8 mouse cellular contexts compared by ENCODE assay signal in the genomic region with DNA sequence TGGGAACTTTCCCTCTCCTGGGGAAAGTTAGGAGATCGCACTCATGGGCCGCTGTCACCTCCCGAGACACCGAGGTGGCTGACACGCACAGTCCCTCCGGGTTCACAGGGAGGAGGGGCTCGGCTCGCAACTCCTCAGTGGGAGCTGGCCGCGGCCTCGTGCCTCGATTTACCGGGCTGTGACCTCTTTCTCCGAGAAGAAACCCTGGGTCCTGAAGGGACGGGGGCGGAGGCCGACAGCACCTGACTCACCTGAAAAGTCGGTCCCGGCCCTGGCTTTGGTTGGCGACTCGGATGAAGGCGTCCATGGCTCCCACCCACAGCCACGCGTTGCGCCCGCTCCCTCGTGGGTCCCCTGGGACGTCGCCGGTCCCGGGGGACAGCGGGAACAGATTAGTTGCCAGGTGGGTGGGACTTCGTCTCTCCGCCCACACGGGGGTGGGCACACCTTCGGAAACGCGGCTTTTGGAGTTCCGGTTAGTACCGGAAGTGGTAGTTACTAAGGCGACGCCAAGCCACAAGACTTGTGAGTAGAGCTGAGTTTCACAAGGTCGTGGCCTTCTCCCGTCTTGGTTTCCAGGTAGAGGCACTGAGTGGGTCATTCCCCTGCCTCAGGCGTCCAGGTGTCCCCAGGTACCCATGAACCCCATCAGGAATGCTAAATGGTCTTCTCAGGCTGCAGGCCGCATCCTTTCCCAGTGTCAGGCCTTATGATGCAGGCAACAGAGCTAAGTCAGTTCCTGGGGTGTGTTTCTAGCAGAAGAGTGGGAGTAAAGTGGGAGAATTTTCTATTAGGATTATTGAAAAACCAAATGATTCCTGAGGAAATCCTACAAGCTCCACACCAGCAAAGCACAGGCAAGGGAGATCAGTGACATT. TPM values are rescaled to one million over a fixed set of nuclear protein-coding genes. Genes with fewer than 3 reads are reported as not detected.
A peak's percentile ranks its signal among the peaks of the same experiment; 100 is the strongest.
DNase-seq lines count a peak whose midpoint lies in the region; ATAC-seq lines count a peak whose summit lies in the region.

A gene (minus strand): TSS at position 473 of the 878 bp plus-strand sequence.
A gene (plus strand): TSS at position 505 of the 878 bp plus-strand sequence.

- peak within 1 kb of the TSS; percentile 98 for H3K4me2 ChIP-seq in intestine, embryonic 14.5 days (ENCODE audit: low read length)

- H3K27me3 ChIP-seq in intestine, embryonic 14.5 days (replicated peaks; ENCODE audit: control insufficient read depth, insufficient read depth, low read length): no peaks in the 10 kb centered on the region

- WGBS in intestine, embryonic 14.5 days: 3% methylated on average over 46 of the region's 46 CpGs

- intact Hi-C loops in left cerebral cortex, postnatal 10 days (cut with DNase I): no loop called here

- H3K4me1 ChIP-seq in intestine, embryonic 14.5 days (replicated peaks; ENCODE audit: control insufficient read depth, insufficient read depth, low read length): peaks cover 6% of the 10 kb centered on the region

- H3K36me3 ChIP-seq in intestine, embryonic 14.5 days (ENCODE audit: control insufficient read depth, insufficient read depth, low read length): no peaks in the 10 kb centered on the region

- H3K9me3 ChIP-seq in intestine, embryonic 14.5 days (ENCODE audit: control insufficient read depth, low read length): no peaks in the 10 kb centered on the region

- peak within 1 kb of the TSS; percentile 55 for H3K9ac ChIP-seq in intestine, embryonic 14.5 days (ENCODE audit: low read length)

- DNase-seq in adrenal gland, adult 8-10 months: peak; percentile 85
- peak; percentile 66 for DNase-seq in embryo, embryonic 11.5 days (ENCODE audit: low read depth, low spot score)
- peak; percentile 65 for DNase-seq in gastrocnemius, postnatal 25 days
- DNase-seq in intestine, embryonic 14.5 days (ENCODE audit: low spot score): peak; percentile 81
- DNase-seq in left cerebral cortex, postnatal 10 days (ENCODE audit: extremely low spot score in 1 of 2, low spot score in 2 of 2): peak; percentile 79 to 84
- peak; percentile 87 to 90 for DNase-seq in right cerebral cortex, postnatal 10 days (ENCODE audit: low spot score in 2 of 2)
- peak; percentile 63 to 82 for DNase-seq in urinary bladder, postnatal 36 days (ENCODE audit: low spot score in 2 of 2)

- peak; percentile 88 for ATAC-seq in intestine, embryonic 14.5 days (replicated peaks; ENCODE audit: low FRiP score, low TSS enrichment, low read depth)
- peak; percentile 95 for ATAC-seq in megakaryocyte progenitor cell, adult 5-6 weeks (replicated peaks; ENCODE audit: poor library complexity)

- H3K4me3 ChIP-seq in intestine, embryonic 14.5 days (ENCODE audit: low read depth, low read length): peak within 1 kb of the TSS; percentile 52

- no peak within 1 kb of the TSS for H3K27ac ChIP-seq in intestine, embryonic 14.5 days (ENCODE audit: low read depth)

RNA-seq across cellular contexts. Expression of the first gene that starts in this region (rescaled TPM):
- 10 to 100 TPM; 52.5 to 60.1 (median 54.5) TPM for total RNA-seq in adrenal gland, adult 8-10 months (2022)
- 10 to 100 TPM in 1 of 2 experiments, 1 to 10 TPM in 1; 8.8 to 11.8 TPM for total RNA-seq in gastrocnemius, postnatal 25 days (2021)
- polyA plus RNA-seq in intestine, embryonic 14.5 days (2014; fragmentation: Nextera tagmentation; extraction: Ambion mirVana): 9.0 and 9.3 TPM in 2 replicates
- total RNA-seq in left cerebral cortex, postnatal 10 days (2021): 1 to 10 TPM; 9.0 to 9.8 TPM
- total RNA-seq in megakaryocyte progenitor cell, adult 5-6 weeks (2015): 1.7 TPM in 2 replicates
- 1.7 and 2.4 TPM in 2 replicates for total RNA-seq in megakaryocyte progenitor cell, adult 5-6 weeks (2017)

RNA-seq across cellular contexts. Expression of the second gene that starts in this region (rescaled TPM):
- 1 to 10 TPM in 3 of 4 experiments, under 1 TPM in 1; 0.99 to 1.6 (median 1.3) TPM for total RNA-seq in adrenal gland, adult 8-10 months (2022)
- total RNA-seq in gastrocnemius, postnatal 25 days (2021): not detected
- polyA plus RNA-seq in intestine, embryonic 14.5 days (2014; fragmentation: Nextera tagmentation; extraction: Ambion mirVana): 0.18 and 0.23 TPM in 2 replicates
- under 1 TPM in 1 of 2 experiments, not detected in 1; 0.34 TPM for total RNA-seq in left cerebral cortex, postnatal 10 days (2021)
- not detected in 2 replicates for total RNA-seq in megakaryocyte progenitor cell, adult 5-6 weeks (2015)
- total RNA-seq in megakaryocyte progenitor cell, adult 5-6 weeks (2017): not detected in 2 replicates

Comparison
In these comparisons a context has a peak if more than half of its experiments do, and no peak if none do; other contexts are left out.
1. RNA of the first gene that starts in this region (total RNA-seq): 52.5 to 60.1 TPM in adrenal gland, adult 8-10 months; 8.8 to 11.8 TPM in gastrocnemius, postnatal 25 days, 9.0 to 9.8 TPM in left cerebral cortex, postnatal 10 days and 1.7 to 2.4 TPM in megakaryocyte progenitor cell, adult 5-6 weeks; every median in the first group is over 4 times any median in the second.
2. Peak in every context shown above with its lines, with median percentiles within 50 percentile points of each other: DNase-seq.